Mouse (Mus musculus) embryonic fibroblast, embryonic 13.5 days (primary cell): ENCODE measurements around the gene Shisa3.

Source experiments
- CTCF ChIP-seq: IDR thresholded peaks from 2 replicates; pipeline ENCODE4 v1.5.1; 2011; ENCODE audit warnings: mild to moderate bottlenecking, control low read depth, low read length, moderate library complexity, borderline replicate concordance; ENCODE audit not compliant: insufficient read depth
- POLR2A ChIP-seq: IDR thresholded peaks from 2 replicates; pipeline ENCODE4 v1.6.1; 2011; ENCODE audit warnings: low read depth, mild to moderate bottlenecking, control low read depth, low read length, moderate library complexity

- no peak for TF ChIP-seq POLR2A
- no peak for TF ChIP-seq CTCF
Observed at GRCm38 (mm10) chr5:67650021-67650420, 42.3 kb downstream of the Shisa3 start.
